Mouse (Mus musculus) MEL (cell line): ENCODE data around the gene St6gal1. TPM values are rescaled to one million over a fixed set of nuclear protein-coding genes. Genes with fewer than 3 reads are reported as not detected.

Experiments
- DNase-seq: peaks from one replicate; pipeline ENCODE4 v3.0.0; 2011; ENCODE audit warnings: low read depth, low spot score
- H3K27ac ChIP-seq: 2 replicates; pipeline ENCODE4 v1.5.1; 2012; ENCODE audit warnings: low read depth, mild to moderate bottlenecking, control low read depth, low read length, moderate library complexity; ENCODE audit not compliant: control insufficient read depth
- H3K27me3 ChIP-seq, 2 experiments: fragments of 150-350 bp in 1 of 2; sonication (generic) in 1 of 2; 2 replicates each; pipeline ENCODE4 v1.6.1; 2012; ENCODE audit warnings: low read length in 2 of 2, mild to moderate bottlenecking in 2 of 2, improper control_type of control experiment in 1 of 2, moderate library complexity in 1 of 2; ENCODE audit not compliant: insufficient read depth in 2 of 2, control insufficient read depth in 1 of 2
- H3K36me3 ChIP-seq, 2 experiments: 2 replicates each; pipeline ENCODE4 v1.6.1; 2012 to 2014; ENCODE audit warnings: low read length in 2 of 2, improper control_type of control experiment in 1 of 2, inconsistent platforms in 1 of 2, mild to moderate bottlenecking in 1 of 2; ENCODE audit not compliant: insufficient read depth in 2 of 2, control insufficient read depth in 1 of 2
- H3K4me1 ChIP-seq, 2 experiments: fragments of 150-350 bp in 1 of 2; sonication (generic) in 1 of 2; 2 replicates each; pipeline ENCODE4 v1.6.1; 2012; ENCODE audit warnings: low read length in 2 of 2, improper control_type of control experiment in 1 of 2, mild to moderate bottlenecking in 1 of 2; ENCODE audit not compliant: insufficient read depth in 2 of 2, control insufficient read depth in 1 of 2
- H3K4me3 ChIP-seq, 2 experiments: fragments of 150-350 bp in 1 of 2; sonication (generic) in 1 of 2; 2 replicates each; pipeline ENCODE4 v1.5.1; 2012; ENCODE audit warnings: low read depth in 2 of 2, low read length in 2 of 2, mild to moderate bottlenecking in 2 of 2, moderate library complexity in 2 of 2, control low read depth in 1 of 2, improper control_type of control experiment in 1 of 2; ENCODE audit not compliant: control insufficient read depth in 1 of 2, insufficient read depth in 1 of 2
- H3K79me2 ChIP-seq: 2 replicates; pipeline ENCODE4 v1.6.1; 2012; ENCODE audit warnings: mild to moderate bottlenecking, low read length, moderate library complexity; ENCODE audit not compliant: control insufficient read depth, poor library complexity, insufficient read depth
- H3K9ac ChIP-seq: 2 replicates; pipeline ENCODE4 v1.6.1; 2012; ENCODE audit warnings: low read depth, mild to moderate bottlenecking, control low read depth, low read length, moderate library complexity; ENCODE audit not compliant: control insufficient read depth, poor library complexity, severe bottlenecking
- H3K9me3 ChIP-seq: fragments of 150-350 bp; sonication (generic); replicated peaks from 2 replicates; pipeline ENCODE4 v1.6.1; 2012; ENCODE audit warnings: mild to moderate bottlenecking, low read length, improper control_type of control experiment, moderate library complexity; ENCODE audit not compliant: insufficient read depth
- BHLHE40 ChIP-seq: IDR thresholded peaks from 2 replicates; pipeline ENCODE4 v1.6.1; 2012; ENCODE audit warnings: low read depth, mild to moderate bottlenecking, inconsistent platforms, low read length, improper control_type of control experiment, borderline replicate concordance
- CHD1 ChIP-seq: IDR thresholded peaks from 2 replicates; pipeline ENCODE4 v1.6.1; 2012; ENCODE audit warnings: low read depth, mild to moderate bottlenecking, inconsistent platforms, low read length, improper control_type of control experiment
- ETS1 ChIP-seq: IDR thresholded peaks from 2 replicates; pipeline ENCODE4 v1.6.1; 2012; ENCODE audit warnings: low read depth, mild to moderate bottlenecking, inconsistent platforms, low read length, improper control_type of control experiment, moderate library complexity
- GATA1 ChIP-seq: IDR thresholded peaks from 2 replicates; pipeline ENCODE4 v1.6.1; 2011; ENCODE audit warnings: low read depth, low read length, improper control_type of control experiment
- JUND ChIP-seq: IDR thresholded peaks from 2 replicates; pipeline ENCODE4 v1.6.1; 2011; ENCODE audit warnings: low read depth, mild to moderate bottlenecking, improper control_type of control experiment, low read length
- MAFK ChIP-seq: IDR thresholded peaks from 2 replicates; pipeline ENCODE4 v1.6.1; 2011; ENCODE audit warnings: low read depth, mild to moderate bottlenecking, low read length, improper control_type of control experiment, borderline replicate concordance
- MEF2A ChIP-seq: IDR thresholded peaks from 2 replicates; pipeline ENCODE4 v1.6.1; 2014; ENCODE audit warnings: low read depth, mild to moderate bottlenecking, inconsistent platforms, low read length, improper control_type of control experiment; ENCODE audit not compliant: poor library complexity, insufficient replicate concordance, severe bottlenecking; ENCODE audit errors: extremely low read depth
- MYB ChIP-seq: IDR thresholded peaks from 2 replicates; pipeline ENCODE4 v1.6.1; 2011; ENCODE audit warnings: mild to moderate bottlenecking, low read depth, low read length, improper control_type of control experiment
- MYC ChIP-seq: IDR thresholded peaks from 2 replicates; pipeline ENCODE4 v1.6.1; 2011; ENCODE audit warnings: low read depth, mild to moderate bottlenecking, low read length, improper control_type of control experiment, moderate library complexity
- NELFE ChIP-seq: IDR thresholded peaks from 2 replicates; pipeline ENCODE4 v1.6.1; 2011; ENCODE audit warnings: low read depth, low read length, improper control_type of control experiment
- POLR2A ChIP-seq, 2 experiments: IDR thresholded peaks; 2 replicates each; pipeline ENCODE4 v1.6.1; 2011 to 2012; ENCODE audit warnings: low read length in 2 of 2, mild to moderate bottlenecking in 2 of 2, control low read depth in 1 of 2, improper control_type of control experiment in 1 of 2, low read depth in 1 of 2, moderate library complexity in 1 of 2; ENCODE audit not compliant: control insufficient read depth in 1 of 2, insufficient read depth in 1 of 2, poor library complexity in 1 of 2
- POLR2AphosphoS2 ChIP-seq: IDR thresholded peaks from 2 replicates; pipeline ENCODE4 v1.6.1; 2011; ENCODE audit warnings: low read length, improper control_type of control experiment
- POLR2AphosphoS5 ChIP-seq: IDR thresholded peaks from 2 replicates; pipeline ENCODE4 v1.6.1; 2012; ENCODE audit warnings: low read depth, borderline replicate concordance, mild to moderate bottlenecking, inconsistent platforms, low read length, moderate library complexity, mixed read lengths
- RCOR1 ChIP-seq: IDR thresholded peaks from 2 replicates; pipeline ENCODE4 v1.6.1; 2012; ENCODE audit warnings: low read depth, mild to moderate bottlenecking, inconsistent platforms, low read length, improper control_type of control experiment
- SIN3A ChIP-seq: IDR thresholded peaks from 2 replicates; pipeline ENCODE4 v1.6.1; 2012; ENCODE audit warnings: low read length, improper control_type of control experiment, inconsistent platforms
- SMC3 ChIP-seq: IDR thresholded peaks from 2 replicates; pipeline ENCODE4 v1.6.1; 2011; ENCODE audit warnings: low read depth, low read length, improper control_type of control experiment
- TBP ChIP-seq: IDR thresholded peaks from 2 replicates; pipeline ENCODE4 v1.8.0; 2011; ENCODE audit warnings: low read depth, low read length, improper control_type of control experiment
- TCF12 ChIP-seq: IDR thresholded peaks from 2 replicates; pipeline ENCODE4 v1.6.1; 2014; ENCODE audit warnings: low read depth, mild to moderate bottlenecking, inconsistent platforms, low read length, improper control_type of control experiment, moderate library complexity
- ZC3H11A ChIP-seq: IDR thresholded peaks from 2 replicates; pipeline ENCODE4 v1.6.1; 2012; ENCODE audit warnings: low read depth, mild to moderate bottlenecking, inconsistent platforms, low read length, improper control_type of control experiment
- ZMIZ1 ChIP-seq: IDR thresholded peaks from 2 replicates; pipeline ENCODE4 v1.6.1; 2012; ENCODE audit warnings: low read depth, mild to moderate bottlenecking, inconsistent platforms, low read length, improper control_type of control experiment, moderate library complexity
- ZNF384 ChIP-seq: IDR thresholded peaks from 2 replicates; pipeline ENCODE4 v1.6.1; 2012; ENCODE audit warnings: low read depth, mild to moderate bottlenecking, inconsistent platforms, low read length, improper control_type of control experiment
- polyA plus RNA-seq, 2 experiments: library from polyadenylated mRNA; stranded (reverse) in 1 of 2; unstranded in 1 of 2; fragments of >175 nt in 1 of 2; fragments of >200 nt in 1 of 2; gene quantifications; 2 replicates each; pipeline versions ENCODE4 v1.2.1 to v1.2.4; 2012; ENCODE audit warnings: low replicate concordance in 2 of 2, low read depth in 1 of 2; ENCODE audit not compliant: insufficient read length in 2 of 2, insufficient read depth in 1 of 2, missing spikeins in 1 of 2
- total RNA-seq: library from RNA; depleted of rRNA; stranded (reverse); fragments of 300-350 nt; gene quantifications from 2 replicates; pipeline ENCODE4 v1.2.3, GENCODE M21; 2012

The St6gal1 gene
- total and polyA plus RNA-seq, 3 experiments = not detected

DNA sequence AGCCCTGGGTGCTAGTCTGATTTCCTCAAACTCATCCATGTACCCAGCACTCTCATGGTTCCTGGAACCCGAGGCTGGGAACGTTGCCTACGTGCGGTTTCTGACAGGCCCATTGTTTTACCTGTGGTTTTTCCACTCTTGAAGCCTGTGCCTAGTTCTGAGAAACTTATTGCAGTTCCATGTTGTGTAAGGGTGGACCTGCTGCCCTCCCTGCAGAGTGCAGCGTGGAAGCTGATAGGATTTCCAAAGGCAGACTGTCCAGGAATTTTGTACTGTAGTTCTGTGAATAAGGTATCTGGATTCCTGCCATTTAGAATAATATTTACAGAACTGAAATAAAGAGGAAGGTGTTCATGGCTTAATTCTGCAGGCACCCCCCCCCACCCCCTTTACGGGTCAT is 102.1 kb downstream of the St6gal1 start:
- H3K27ac ChIP-seq = no peak overlapping the region
- TF ChIP-seq ZNF384 (no peak), POLR2A (IDR thresholded peaks at IDR 0.05; ENCODE audit: control insufficient read depth in 1 of 2, insufficient read depth in 1 of 2, low read depth in 1 of 2, low read length in 2 of 2, poor library complexity in 1 of 2) (no peak), POLR2AphosphoS2 (no peak), ZC3H11A (no peak), JUND (no peak), POLR2AphosphoS5 (no peak), MYB (no peak), RCOR1 (no peak), MYC (no peak), ETS1 (no peak), CHD1 (no peak)
- TF ChIP-seq, all 39 proteins: peak for 0
- Histone ChIP-seq H3K4me1 (no peaks in the 10 kb centered on the region), H3K4me3 (no peak overlapping the region), H3K9ac (no peak overlapping the region), H3K9me3 (no peaks in the 10 kb centered on the region), H3K79me2 (no peaks in the 10 kb centered on the region), H3K27me3 (no peaks in the 10 kb centered on the region), H3K36me3 (no peaks in the 10 kb centered on the region)
- DNase-seq = no peak

DNA sequence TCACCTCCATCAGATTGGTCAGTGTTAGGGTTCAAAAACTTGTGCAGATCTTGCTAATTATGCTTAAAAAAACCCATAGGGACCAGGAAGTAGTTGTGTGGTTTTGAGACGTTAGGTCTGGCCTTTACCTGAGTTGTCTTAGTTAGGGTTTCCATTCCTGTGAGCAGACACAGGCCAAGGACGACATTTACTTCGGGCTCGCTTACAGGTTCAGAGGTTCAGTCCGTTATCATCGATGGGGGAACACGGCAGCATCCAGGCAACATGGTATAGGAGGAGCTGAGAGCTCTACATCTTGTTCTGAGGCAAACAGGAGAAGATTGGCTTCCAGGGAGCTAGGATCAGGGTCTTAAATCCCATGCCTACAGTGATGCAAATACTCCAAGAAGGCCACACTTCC is 102.7 kb downstream of the St6gal1 start:
- DNase-seq = no peak
- H3K4me1 ChIP-seq = no peaks in the 10 kb centered on the region
- no peaks in the 10 kb centered on the region for H3K9me3 ChIP-seq
- H3K4me3 ChIP-seq = no peak overlapping the region
- TF ChIP-seq SMC3 = no peak
- TF ChIP-seq RCOR1 = no peak
- H3K9ac ChIP-seq = no peak overlapping the region
- H3K27ac ChIP-seq = no peak overlapping the region
- H3K27me3 ChIP-seq = no peaks in the 10 kb centered on the region
- no peaks in the 10 kb centered on the region for H3K79me2 ChIP-seq
- no peaks in the 10 kb centered on the region for H3K36me3 ChIP-seq

DNA sequence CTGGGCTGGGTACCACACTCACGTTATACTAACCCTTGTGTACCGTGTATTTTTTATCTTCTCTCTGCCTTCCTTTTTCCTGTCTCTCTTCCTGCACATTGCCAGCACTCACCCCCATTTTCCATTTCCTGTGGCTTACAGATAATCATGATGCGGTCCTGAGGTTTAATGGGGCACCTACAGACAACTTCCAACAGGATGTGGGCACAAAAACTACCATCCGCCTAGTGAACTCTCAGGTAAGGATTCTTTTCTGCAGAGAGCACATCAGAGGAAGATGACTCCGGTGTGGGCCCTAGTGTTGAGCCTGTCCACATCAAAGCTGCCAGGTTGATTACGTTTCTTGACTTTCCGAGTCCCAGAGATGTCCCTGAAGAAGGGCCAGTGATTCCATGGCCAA is 103.7 kb downstream of the St6gal1 start:
- Histone ChIP-seq H3K79me2 (no peaks in the 10 kb centered on the region), H3K4me1 (no peaks in the 10 kb centered on the region), H3K4me3 (no peak overlapping the region), H3K27ac (no peak overlapping the region), H3K9me3 (no peaks in the 10 kb centered on the region), H3K27me3 (no peaks in the 10 kb centered on the region), H3K9ac (no peak overlapping the region), H3K36me3 (no peaks in the 10 kb centered on the region)
- TF ChIP-seq ETS1 (no peak), GATA1 (no peak), SIN3A (no peak), ZC3H11A (no peak), MAFK (no peak), POLR2AphosphoS5 (no peak), MEF2A (no peak), BHLHE40 (no peak), TBP (no peak), ZMIZ1 (no peak), TCF12 (no peak), NELFE (no peak)
- DNase-seq = no peak
